Mouse (Mus musculus) heart, embryonic 12.5 days (tissue): ENCODE data around the gene Cyp4f39. TPM values are rescaled to one million over a fixed set of nuclear protein-coding genes. Genes with fewer than 3 reads are reported as not detected.
"Not testable (repeated sequence)": the region's sequence is repeated elsewhere in the genome, so short reads cannot be mapped to it uniquely, and the experiment has no call there.

Source experiments
- ATAC-seq: fragments of 200-750 bp; cut with Nextera tagmentation; 2 replicates; pipeline ENCODE4 v1.8.0; 2017; ENCODE audit warnings: moderate TSS enrichment, moderate library complexity; ENCODE audit not compliant: insufficient number of reproducible peaks, low FRiP score
- H3K27ac ChIP-seq: fragments of 300-500 bp; sonication (generic); 2 replicates; pipeline ENCODE4 v1.5.1; 2016; ENCODE audit warnings: mild to moderate bottlenecking, moderate library complexity; ENCODE audit not compliant: poor library complexity, severe bottlenecking
- H3K27me3 ChIP-seq: fragments of 300-500 bp; sonication (generic); replicated peaks from 2 replicates; pipeline ENCODE4 v1.6.1; 2016; ENCODE audit warnings: mild to moderate bottlenecking, moderate library complexity
- H3K36me3 ChIP-seq: fragments of 300-500 bp; sonication (generic); 2 replicates; pipeline ENCODE4 v1.6.1; 2016; ENCODE audit warnings: mild to moderate bottlenecking, moderate library complexity
- H3K4me1 ChIP-seq: fragments of 300-500 bp; sonication (generic); replicated peaks from 2 replicates; pipeline ENCODE4 v1.6.1; 2016; ENCODE audit warnings: mild to moderate bottlenecking
- H3K4me2 ChIP-seq: fragments of 300-500 bp; sonication (generic); 2 replicates; pipeline ENCODE4 v1.6.1; 2016; ENCODE audit warnings: mild to moderate bottlenecking, moderate library complexity
- H3K4me3 ChIP-seq: fragments of 300-500 bp; sonication (generic); 2 replicates; pipeline ENCODE4 v1.5.1; 2016; ENCODE audit warnings: mild to moderate bottlenecking
- H3K9ac ChIP-seq: fragments of 300-500 bp; sonication (generic); 2 replicates; pipeline ENCODE4 v1.6.1; 2016; ENCODE audit warnings: mild to moderate bottlenecking, moderate library complexity
- H3K9me3 ChIP-seq: fragments of 300-500 bp; sonication (generic); replicated peaks from 2 replicates; pipeline ENCODE4 v1.6.1; 2016; ENCODE audit warnings: mild to moderate bottlenecking, moderate library complexity
- WGBS: fragments of 180-500 bp; shearing (Covaris S2); methylation state at CpG from one replicate; pipeline ENCODE4 v1.1.7; 2016; 5-methylcytosine and 5-hydroxymethylcytosine counted together
- polyA plus RNA-seq: library from polyadenylated mRNA; unstranded; fragments of >200 nt; fragmentation: Nextera tagmentation; extraction: Ambion mirVana; gene quantifications from 2 replicates; pipeline ENCODE4 v1.2.1, GENCODE M21; 2016

The Cyp4f39 gene
- polyA plus RNA-seq, 1 experiment from 2014 or later = 0.26 TPM

DNA sequence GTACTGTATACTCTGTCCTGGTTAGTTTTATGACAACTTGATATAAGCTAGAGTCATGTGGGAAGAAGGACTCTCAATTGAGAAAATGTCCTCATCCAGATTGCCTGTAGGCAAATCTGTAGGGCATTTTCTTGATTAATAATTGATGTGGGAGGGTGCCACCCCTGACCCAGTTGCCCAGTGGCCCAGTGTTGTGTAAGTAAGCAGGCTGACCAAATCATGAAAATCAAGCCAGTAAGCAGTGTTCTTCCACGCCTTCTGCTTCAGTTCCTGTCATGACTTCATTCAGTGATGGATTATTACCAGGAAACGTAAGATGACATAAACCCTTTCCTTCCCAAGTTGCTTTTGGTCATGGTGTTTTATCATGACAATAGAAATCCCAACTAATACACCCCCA is 50.6 kb downstream of the Cyp4f39 start:
- no peaks in the 10 kb centered on the region for H3K9me3 ChIP-seq
- H3K4me2 ChIP-seq = no peak overlapping the region
- no peak overlapping the region for H3K9ac ChIP-seq
- 62% methylated on average over 2 of the region's 2 CpGs for WGBS
- H3K27me3 ChIP-seq = no peaks in the 10 kb centered on the region
- H3K36me3 ChIP-seq = no peaks in the 10 kb centered on the region
- no peak for ATAC-seq
- peaks cover 28% of the 10 kb centered on the region for H3K4me1 ChIP-seq
- no peak overlapping the region for H3K27ac ChIP-seq
- no peak overlapping the region for H3K4me3 ChIP-seq

DNA sequence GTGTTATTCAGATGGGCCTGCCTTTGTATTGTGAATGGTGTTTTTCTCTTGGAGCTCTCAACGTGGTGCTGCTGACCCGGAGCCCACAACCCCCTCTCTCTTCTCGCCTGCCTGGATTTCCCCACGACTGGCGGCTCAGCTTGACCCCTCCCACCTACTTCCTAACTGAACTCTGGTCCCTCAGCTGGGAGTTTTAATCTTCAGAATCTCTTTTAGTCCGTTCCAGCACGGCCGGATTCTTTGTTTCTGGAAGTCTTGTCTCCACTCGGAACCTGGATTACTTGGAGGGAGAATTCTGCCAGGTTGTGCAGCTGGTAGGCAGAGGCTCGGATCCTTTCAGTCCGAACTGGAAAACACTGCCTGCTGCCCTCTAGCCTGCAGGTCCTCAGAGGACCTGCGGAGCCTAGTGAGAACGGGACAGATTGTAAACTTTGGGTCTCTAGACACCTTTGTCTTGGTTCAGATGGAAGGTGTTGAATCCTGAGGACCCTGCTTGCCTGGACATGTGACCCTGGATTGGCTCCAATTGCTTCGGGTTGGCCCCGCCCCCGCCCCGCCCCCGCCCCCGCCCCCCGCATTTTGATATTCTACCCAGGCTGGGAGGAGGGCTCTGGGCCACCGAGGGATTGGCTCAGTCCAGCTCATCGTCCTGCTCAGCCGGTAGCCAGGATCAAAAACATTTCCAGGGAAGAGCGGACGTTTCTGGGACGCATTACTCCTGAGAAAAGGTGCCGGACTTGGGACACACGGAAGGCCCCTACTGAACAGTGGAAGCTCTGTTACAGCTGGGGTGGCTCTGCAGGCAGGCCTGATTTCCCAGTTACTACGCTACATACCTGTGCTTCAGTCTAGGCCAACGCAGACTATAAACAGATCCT is 53.6 kb downstream of the Cyp4f39 start, which contains the start of gene Cyp4f17:
Cyp4f17 (plus strand) TSS at position 200 of the 878 bp plus-strand sequence.
- WGBS = under 1% methylated on average over 30 of the region's 30 CpGs
- Histone ChIP-seq H3K4me2 (peak within 1 kb of the TSS; percentile 90), H3K9ac (peak within 1 kb of the TSS; percentile 77), H3K4me1 (peaks cover 25% of the 10 kb centered on the region), H3K4me3 (peak within 1 kb of the TSS; percentile 56), H3K9me3 (no peaks in the 10 kb centered on the region), H3K36me3 (0 out of 2 replicates have a peak, but pooled peaks cover 10% of the 10 kb centered on the region), H3K27me3 (no peaks in the 10 kb centered on the region), H3K27ac (peak within 1 kb of the TSS; percentile 88)
- ATAC-seq = peak; percentile 89

DNA sequence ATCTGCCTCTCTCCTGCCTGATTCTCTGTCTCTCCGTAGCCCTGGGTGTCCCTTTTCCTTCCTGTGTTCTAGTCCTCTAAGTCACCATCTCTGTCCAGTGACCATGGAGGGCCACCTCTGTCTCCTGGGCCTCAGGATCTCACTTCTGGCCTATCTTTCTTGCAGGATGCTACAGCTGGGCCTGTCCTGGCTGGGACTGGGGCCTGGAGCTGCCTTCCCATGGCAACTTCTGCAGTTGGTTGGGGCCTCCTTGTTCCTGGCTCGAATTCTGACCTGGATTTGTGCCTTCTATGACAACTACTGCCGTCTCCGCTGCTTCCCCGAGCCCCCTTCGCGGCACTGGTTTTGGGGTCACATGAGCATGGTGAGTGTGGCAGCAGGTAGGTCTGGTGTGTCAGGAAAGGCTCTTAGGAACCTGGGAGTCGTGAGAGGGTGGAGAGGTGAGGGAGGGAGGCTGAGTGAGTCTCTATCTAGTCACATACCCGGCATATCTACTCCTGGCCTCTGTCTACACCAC is 54.3 kb downstream of the Cyp4f39 start:
- no peaks in the 10 kb centered on the region for H3K9me3 ChIP-seq

DNA sequence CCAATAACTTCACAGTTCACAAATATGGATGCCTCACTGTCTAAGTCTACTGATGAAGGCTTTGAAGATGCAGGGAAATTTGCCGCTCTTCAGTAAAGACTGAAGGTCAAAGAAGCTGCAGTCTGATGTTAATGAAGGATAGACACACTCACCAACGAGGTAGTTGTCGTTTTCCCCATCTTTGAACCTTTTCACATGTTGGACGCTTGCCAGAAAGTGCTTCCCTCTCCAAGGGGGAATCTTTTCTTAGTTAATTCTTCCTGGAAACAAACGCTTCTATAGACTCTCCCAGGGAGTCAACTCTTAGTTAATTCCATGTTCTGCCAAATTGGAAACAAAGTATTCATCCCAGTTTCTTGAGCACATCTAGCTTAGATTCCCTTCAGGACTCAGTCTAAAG is 63.6 kb downstream of the Cyp4f39 start:
- Histone ChIP-seq H3K9ac (no peak overlapping the region), H3K27ac (no peak overlapping the region), H3K9me3 (no peaks in the 10 kb centered on the region), H3K27me3 (no peaks in the 10 kb centered on the region), H3K4me3 (no peak overlapping the region), H3K4me2 (no peak overlapping the region), H3K36me3 (no peaks in the 10 kb centered on the region), H3K4me1 (no peaks in the 10 kb centered on the region)
- no peak for ATAC-seq
- 71% methylated on average over 5 of the region's 5 CpGs for WGBS

More for the DNA sequence above, 54.3 kb downstream of the Cyp4f39 start:
- Histone ChIP-seq H3K36me3 (0 out of 2 replicates have a peak, but pooled peaks cover 10% of the 10 kb centered on the region), H3K4me3 (peak overlapping the region; percentile 56), H3K27me3 (no peaks in the 10 kb centered on the region), H3K4me2 (peak overlapping the region; percentile 90), H3K9ac (peak overlapping the region; percentile 77), H3K27ac (peak overlapping the region; percentile 88), H3K4me1 (peaks cover 25% of the 10 kb centered on the region)
- ATAC-seq = peak; percentile 18; the same call in 1 of the 2 replicates
- WGBS = 35% methylated on average over 9 of the region's 9 CpGs

DNA sequence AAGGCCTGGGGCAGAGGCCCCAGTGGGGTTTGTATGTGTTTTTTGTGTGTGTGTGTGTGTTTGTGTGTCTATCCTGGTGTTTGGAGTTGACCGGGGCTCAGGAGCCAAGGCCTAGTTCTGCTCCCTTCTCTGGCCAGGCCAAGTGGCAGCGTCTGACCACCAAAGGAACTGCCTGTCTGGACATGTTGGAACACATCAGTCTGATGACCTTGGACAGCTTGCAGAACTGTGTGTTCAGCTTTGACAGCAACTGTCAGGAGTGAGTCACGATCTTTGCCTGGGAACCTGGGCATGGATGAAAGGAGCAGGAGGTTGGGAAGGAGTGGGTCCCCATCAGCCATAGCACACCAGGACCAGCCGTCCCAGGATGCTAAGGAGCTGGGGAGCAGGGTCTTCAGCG is 69.5 kb downstream of the Cyp4f39 start:
- H3K4me1 ChIP-seq = no peaks in the 10 kb centered on the region
- H3K9me3 ChIP-seq = no peaks in the 10 kb centered on the region
- H3K27me3 ChIP-seq = no peaks in the 10 kb centered on the region
- H3K36me3 ChIP-seq = peaks cover 15% of the 10 kb centered on the region
- 79% methylated on average over 5 of the region's 5 CpGs for WGBS
- no peak overlapping the region for H3K4me2 ChIP-seq
- no peak for ATAC-seq
- H3K9ac ChIP-seq = no peak overlapping the region
- no peak overlapping the region for H3K4me3 ChIP-seq
- H3K27ac ChIP-seq = no peak overlapping the region

DNA sequence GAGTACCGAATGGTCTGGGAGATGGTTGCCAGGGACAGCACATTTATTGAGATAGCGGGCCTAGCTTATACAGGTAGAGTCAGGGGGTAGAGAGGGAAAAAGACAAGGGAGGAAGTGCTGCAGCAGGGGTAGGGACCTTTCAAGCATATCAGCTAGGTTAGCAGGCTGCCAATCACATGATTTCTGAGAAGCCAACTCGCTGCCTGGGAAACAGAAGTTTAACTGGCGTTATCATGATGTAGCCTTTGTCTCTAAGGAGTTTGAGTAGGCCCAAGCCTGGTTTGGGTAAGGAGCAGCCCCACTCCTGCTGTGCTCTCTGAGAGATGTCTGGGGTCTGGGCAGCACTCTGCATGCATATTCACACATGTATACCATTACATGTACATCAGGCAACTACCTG is 69.9 kb downstream of the Cyp4f39 start:
- Histone ChIP-seq H3K4me1 (no peaks in the 10 kb centered on the region), H3K27me3 (no peaks in the 10 kb centered on the region), H3K36me3 (peaks cover 15% of the 10 kb centered on the region), H3K9ac (no peak overlapping the region), H3K27ac (no peak overlapping the region), H3K4me3 (no peak overlapping the region), H3K9me3 (no peaks in the 10 kb centered on the region), H3K4me2 (no peak overlapping the region)
- ATAC-seq = no peak
- WGBS = 80% methylated on average over 4 of the region's 4 CpGs

DNA sequence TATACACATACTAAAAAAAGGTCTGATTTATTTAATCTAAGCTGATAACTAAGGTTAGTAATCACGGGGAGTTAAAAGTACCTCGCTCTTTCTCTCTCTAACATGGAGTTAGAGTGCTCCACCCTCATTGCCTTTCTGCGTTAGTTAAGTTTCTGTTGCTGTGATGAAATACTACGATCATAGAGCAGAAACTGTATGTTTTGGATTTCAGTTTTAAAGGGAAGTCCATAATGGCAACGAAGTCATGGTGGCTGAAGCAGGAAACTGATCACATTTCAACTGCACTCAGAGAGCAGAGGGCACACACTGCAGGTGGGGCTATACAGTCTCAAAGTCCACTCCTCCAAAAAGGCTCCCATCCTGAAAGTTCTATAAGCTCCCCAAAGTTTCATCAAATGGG is 70.3 kb downstream of the Cyp4f39 start:
- Histone ChIP-seq H3K27me3 (no peaks in the 10 kb centered on the region), H3K4me1 (no peaks in the 10 kb centered on the region), H3K36me3 (peaks cover 15% of the 10 kb centered on the region), H3K4me3 (no peak overlapping the region), H3K27ac (no peak overlapping the region), H3K4me2 (no peak overlapping the region), H3K9me3 (no peaks in the 10 kb centered on the region), H3K9ac (no peak overlapping the region)
- no peak for ATAC-seq
- 80% methylated on average over 5 of the region's 5 CpGs for WGBS

DNA sequence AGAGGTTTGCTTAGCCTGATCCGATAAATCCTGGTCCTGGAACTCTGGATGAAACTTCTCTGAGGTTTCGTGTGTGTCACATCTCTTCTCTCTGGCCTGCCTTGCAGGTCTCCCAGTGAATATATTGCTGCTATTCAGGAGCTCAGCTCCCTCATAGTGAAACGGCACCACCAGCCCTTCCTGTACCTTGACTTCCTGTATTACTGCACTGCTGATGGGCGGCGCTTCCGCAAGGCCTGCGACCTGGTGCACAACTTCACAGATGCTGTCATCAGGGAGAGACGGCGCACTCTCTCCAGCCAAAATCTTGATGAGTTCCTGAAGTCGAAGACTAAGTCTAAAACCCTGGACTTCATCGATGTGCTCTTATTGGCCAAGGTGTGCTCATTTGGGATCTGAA is 71.4 kb downstream of the Cyp4f39 start:
- Histone ChIP-seq H3K4me1 (peaks cover 7% of the 10 kb centered on the region; the same call in 1 of the 2 replicates), H3K36me3 (peaks cover 15% of the 10 kb centered on the region), H3K27me3 (no peaks in the 10 kb centered on the region), H3K4me2 (no peak overlapping the region), H3K4me3 (no peak overlapping the region), H3K9ac (no peak overlapping the region), H3K27ac (no peak overlapping the region), H3K9me3 (no peaks in the 10 kb centered on the region)
- ATAC-seq = no peak
- 83% methylated on average over 11 of the region's 11 CpGs for WGBS

DNA sequence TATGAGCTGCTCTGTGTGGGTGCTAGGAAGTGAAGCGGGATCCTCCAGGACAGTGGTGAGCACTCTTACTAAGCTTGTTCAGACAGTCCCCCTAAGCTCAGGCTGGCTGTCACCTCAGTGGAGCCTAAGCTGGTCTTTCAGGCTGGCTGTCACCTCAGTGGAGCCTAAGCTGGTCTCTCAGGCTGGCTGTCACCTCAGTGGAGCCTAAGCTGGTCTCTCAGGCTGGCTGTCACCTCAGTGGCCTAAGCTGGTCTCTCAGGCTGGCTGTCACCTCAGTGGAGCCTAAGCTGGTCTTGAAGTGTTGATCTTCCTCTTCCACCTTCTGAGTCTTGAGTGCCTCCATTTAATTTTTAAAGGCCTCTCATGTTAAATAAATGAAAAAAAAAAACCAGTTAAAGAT is 73.8 kb downstream of the Cyp4f39 start:
- peaks cover 15% of the 10 kb centered on the region for H3K36me3 ChIP-seq
- 87% methylated on average over 1 of the region's 1 CpGs for WGBS
- not testable (repeated sequence) for ATAC-seq

DNA sequence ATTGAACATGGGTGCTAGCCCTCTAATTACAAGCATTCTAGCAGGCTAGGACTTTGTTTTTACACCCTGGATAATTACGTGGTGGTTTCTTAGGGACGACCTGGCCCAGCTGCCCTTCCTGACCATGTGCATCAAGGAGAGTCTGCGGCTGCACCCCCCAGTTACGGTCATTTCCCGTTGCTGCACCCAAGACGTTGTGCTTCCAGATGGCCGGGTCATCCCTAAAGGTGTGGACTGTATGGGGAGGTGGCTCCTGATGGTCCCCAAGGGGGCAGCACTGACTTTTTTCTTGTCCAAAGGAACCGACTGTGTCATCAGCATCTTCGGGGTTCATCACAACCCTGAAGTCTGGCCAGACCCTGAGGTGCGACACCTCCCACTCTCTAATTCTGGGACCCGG is 75.2 kb downstream of the Cyp4f39 start:
- 86% methylated on average over 11 of the region's 11 CpGs for WGBS
- Histone ChIP-seq H3K27me3 (no peaks in the 10 kb centered on the region), H3K9ac (no peak overlapping the region), H3K36me3 (peaks cover 10% of the 10 kb centered on the region; the same call in 1 of the 2 replicates), H3K27ac (no peak overlapping the region), H3K4me2 (0 out of 2 replicates have a peak overlapping the region, but pooled peaks have one; percentile 76), H3K4me3 (no peak overlapping the region), H3K9me3 (no peaks in the 10 kb centered on the region), H3K4me1 (peaks cover 7% of the 10 kb centered on the region; the same call in 1 of the 2 replicates)
- ATAC-seq = no peak

More for the DNA sequence above, 73.8 kb downstream of the Cyp4f39 start:
- H3K4me2 ChIP-seq, H3K9ac ChIP-seq, H3K27me3 ChIP-seq, H3K4me3 ChIP-seq, H3K4me1 ChIP-seq, H3K27ac ChIP-seq, H3K9me3 ChIP-seq: not testable (repeated sequence)
